Mouse (Mus musculus) c-Kit-positive CD71-positive TER-119-negative erythroid progenitor cells, embryonic 14.5 days (primary cell): ENCODE results near the gene Fbxo6.
A peak's percentile ranks its signal among the peaks of the same experiment; 100 is the strongest.
"Not testable (repeated sequence)": the region's sequence is repeated elsewhere in the genome, so short reads cannot be mapped to it uniquely, and the experiment has no call there.

Source experiments
- DNase-seq: peaks from one replicate; pipeline ENCODE4 v3.0.0-alpha.2; 2013; ENCODE audit warnings: low read depth

Fbxo6 gene

DNA sequence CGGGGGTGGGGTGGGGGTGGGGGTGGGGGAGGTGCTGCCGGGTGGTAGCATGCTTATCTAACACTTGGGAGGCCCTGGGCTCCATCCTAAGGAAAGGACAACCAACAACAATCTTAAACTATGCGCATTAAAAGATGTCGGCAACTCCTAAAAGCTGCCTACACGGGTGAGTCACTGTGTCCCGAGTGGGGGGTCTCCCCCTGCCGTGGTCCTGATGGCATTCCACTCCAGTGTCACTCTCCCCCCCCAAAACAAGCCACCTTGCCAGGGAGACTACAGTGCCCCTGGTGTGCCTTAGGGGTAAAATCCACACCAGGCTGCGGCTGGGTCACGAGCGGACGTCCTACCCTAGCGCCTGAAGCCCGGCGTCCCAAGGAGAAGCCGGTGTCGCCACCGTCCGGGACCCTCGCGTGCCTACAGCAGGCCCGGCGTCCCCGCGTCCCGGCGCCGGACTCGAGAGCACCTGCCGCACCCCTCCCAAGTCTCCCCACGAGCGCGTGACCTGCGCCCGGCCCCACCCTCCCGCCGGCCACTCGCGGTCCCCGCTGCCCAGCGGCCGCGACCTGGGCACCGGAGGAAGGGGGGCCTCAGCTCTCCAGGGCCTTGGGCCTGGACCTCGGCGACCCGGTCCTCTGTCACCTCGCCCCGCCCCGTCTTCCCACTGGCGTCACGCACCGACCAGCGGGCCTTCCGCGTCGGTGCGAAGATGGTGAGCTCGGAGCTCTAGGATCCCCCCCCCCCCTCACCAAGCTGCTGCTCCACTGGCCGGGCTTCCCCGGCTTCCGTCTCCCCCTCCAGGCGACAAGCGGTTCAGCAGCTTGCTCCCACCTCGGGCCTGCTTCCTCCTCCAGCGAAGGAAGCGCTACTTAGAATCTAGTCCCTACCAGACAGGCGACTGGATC is at the start of gene Fbxo6:
TSS of gene Fbxo6 (minus strand) at position 874 of the 902 bp plus-strand sequence.
- DNase-seq: peak; percentile 83

DNA sequence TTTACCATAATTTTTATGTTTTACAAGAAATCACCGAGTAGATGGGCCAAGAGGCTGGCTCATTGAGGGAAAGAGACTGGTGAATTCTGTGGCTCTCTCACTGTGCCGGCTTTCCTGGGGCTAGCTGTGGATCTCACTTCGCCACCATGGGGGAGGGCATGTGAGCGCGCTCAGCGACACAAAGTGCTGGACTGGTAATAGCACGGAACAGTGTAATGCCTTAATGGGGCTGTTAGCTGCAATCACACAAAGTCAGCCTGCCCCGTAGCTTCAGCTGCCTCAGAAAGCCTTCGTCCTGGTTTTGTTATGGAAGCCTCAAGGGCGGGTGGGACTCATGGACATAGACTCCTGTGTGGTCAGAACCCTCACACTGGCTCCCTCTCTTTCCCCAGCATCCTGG is 46.8 kb upstream of the Fbxo6 start:
- no peak for DNase-seq

DNA sequence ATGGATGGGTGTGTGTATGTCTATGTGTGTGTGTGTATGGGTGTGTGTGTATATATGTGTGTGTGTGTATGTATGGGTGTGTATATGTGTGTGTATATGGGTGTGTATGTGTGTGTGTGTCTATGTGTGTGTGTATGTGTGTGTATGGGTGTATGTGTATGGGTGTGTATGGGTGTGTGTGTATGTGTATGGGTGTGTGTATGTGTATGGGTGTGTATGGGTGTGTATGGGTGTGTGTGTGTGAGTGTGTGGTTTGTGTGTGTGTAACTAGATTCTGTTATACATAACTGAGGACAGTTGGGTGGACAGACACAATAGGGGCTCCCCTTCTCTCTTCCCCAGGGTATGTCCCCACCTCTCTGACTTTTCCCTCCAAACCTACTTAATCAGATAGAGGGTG is 42.5 kb upstream of the Fbxo6 start:
- no peak for DNase-seq

DNA sequence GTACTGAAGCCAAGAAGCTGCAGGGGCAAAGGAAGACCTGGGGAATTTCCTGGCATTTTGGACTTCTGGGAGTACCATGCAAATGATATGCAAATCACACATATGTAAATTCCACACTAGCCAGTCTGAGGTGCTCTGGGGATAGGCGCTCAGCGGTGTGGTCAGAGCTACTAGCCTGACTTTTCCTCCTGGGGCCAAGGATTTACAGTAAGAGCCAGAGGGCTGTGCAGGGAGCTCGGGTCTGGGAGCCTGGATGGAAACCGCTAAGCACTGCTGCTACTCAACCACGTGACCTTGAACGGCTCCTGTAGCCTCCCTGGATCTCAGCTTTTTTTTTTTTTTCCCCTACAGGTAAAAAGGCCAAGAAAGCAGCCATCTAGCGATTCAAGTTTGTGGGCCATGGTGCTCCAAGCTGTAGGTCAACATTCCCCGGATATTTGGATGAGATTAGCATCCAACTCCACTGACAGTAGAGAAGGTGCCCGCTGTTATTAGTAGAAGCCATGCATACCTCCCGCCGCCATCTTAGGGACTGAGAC is 40.8 kb upstream of the Fbxo6 start:
- DNase-seq: no peak

DNA sequence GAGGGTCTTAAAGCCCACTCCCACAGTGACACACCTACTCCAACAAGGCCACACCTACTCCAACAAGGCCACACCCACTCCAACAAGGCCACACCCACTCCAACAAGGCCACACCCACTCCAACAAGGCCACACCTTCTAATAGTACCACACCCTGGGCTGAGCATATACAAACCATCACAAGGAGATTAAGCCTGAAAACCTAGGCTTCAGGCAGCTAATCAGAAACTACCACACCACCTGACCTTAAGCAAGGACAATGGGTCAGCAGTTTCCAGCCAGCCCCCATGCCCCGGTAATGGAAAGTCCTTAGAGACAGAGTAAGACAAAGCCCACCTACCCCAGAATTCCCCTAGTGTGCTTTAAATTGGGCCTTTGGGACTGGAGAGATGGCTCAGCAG is 36.8 kb upstream of the Fbxo6 start:
- not testable (repeated sequence) for DNase-seq

DNA sequence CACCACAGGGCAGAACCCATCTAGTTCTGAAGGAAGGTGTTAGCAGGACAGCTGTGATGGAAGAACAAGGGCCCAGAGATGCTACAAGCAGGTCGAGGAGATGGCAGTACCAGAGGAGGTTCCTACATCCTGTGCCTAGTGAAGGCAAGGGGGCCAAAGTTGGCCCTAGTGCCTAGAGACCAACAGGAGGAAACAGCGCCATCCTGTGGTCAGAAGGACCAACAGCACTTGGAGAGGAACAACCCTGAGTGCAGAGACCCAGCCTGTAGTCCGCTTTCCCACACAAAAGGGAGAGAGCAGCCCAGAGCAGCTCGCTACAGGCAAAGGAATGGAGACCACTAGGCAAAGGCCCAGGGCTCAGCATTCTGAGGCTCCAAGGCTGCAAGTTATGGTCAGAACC is 33.9 kb upstream of the Fbxo6 start:
- DNase-seq: no peak

DNA sequence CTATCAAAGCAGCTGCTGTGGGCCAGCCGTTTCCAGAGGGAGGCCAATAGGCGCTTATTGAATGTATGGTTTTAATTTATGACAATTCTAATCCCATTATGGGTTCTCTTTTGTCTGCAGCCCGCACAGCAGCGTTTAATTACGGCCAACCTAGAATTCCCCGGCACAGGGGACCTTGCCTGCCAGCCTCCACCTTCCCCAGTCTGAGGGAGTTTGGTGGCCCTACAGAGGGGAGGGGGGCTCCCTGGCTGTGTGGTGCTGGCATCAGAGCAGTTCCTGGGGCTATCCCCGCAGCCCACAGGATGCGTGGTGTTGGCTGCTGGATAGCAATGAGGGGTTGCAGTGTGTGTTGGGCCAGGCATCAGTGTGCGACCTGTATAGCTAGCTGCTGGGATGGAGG is 32.6 kb upstream of the Fbxo6 start:
- DNase-seq: no peak

DNA sequence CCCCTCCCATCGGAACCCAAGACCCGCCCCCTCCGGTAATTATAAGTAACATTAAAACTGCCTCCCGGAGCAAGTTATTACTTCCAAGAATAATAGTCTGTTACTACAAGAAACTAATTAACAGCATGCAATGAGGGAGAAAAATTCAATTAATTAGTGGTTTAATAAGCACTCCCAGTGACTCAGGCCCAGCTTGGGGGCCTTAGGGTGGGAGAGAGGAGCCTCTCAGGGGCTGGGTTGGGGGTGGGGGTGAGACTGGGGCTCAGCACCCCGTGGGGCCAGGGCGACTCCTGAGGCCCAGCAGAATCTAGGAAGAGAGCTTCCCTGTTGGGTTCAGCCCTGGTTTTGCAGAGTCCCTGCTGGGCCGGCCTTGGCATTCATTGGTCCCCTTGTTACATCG is 30.4 kb upstream of the Fbxo6 start:
- DNase-seq: no peak

DNA sequence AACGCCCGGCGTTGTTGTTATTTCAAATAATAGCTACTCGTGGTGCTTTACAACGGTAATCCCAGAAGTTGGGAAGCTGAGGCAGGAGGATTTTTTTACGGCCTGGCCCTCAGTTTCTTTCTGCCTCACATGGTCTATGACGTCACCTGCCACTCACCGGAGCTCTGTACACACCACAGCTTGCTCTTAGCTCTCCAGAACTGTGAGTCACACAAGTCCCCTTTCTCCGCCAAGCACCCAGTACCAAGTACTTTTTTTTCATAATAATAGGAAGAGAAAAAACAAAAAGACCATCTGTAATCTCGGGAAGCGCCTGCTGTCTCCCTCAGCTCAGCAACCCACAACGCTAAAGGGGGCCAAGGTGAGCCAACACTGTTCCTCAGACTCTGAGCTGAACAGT is 29.5 kb upstream of the Fbxo6 start:
- no peak for DNase-seq

DNA sequence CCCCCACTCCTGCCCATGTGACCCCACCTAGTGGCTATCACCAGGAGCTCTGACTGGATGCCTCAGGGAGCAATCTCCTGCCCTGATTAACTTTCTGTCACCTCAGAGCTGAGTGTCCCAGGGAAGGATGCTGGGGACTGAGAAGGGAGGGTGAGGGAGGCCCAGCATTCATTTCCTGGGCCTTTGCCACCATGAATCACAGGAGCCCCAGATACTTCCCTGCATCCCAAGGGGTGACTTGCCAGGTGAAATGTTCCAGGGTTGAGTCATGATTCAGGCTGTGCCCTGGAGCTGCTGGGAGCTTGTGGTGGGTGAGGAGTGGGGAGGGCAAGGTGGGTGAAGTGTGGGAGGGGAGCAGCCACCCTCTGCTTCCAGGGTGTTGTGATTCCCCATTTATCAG is 25.8 kb upstream of the Fbxo6 start:
- no peak for DNase-seq

DNA sequence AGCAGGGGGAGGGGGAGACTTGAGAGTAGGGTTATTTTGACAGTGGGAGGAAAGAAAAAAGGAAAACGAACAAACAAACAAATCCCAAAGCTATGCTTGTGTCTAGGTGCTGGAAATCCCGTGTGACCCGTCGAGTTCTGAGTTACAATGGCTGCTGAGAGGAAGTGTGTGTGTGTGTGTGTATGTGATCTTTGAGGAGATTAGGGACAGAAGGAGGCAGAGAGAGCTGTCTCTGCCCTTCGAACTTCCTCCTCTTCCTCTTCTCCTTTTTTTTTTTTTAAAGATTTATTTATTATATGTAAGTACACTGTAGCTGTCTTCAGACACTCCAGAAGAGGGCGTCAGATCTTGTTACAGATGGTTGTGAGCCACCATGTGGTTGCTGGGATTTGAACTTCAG is 24.7 kb upstream of the Fbxo6 start:
- DNase-seq: not testable (repeated sequence)

DNA sequence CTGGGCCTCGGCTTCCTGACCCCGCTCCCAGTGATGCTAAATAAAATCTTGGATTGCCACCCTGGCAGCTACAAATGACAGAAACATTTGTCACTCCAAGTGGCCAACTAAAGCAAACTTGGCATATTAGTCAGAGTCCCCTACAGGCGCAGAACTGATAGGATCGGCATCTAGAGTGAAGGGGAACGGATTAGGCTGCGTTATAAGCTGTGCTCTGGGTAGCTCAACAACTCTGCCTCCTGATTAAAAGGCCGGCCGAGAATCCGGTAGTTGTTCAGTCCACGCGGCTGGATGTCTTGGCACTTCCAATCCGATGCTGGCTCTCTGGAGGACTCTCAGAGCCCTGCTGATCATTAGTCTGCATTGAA is 22.5 kb upstream of the Fbxo6 start:
- DNase-seq: no peak

DNA sequence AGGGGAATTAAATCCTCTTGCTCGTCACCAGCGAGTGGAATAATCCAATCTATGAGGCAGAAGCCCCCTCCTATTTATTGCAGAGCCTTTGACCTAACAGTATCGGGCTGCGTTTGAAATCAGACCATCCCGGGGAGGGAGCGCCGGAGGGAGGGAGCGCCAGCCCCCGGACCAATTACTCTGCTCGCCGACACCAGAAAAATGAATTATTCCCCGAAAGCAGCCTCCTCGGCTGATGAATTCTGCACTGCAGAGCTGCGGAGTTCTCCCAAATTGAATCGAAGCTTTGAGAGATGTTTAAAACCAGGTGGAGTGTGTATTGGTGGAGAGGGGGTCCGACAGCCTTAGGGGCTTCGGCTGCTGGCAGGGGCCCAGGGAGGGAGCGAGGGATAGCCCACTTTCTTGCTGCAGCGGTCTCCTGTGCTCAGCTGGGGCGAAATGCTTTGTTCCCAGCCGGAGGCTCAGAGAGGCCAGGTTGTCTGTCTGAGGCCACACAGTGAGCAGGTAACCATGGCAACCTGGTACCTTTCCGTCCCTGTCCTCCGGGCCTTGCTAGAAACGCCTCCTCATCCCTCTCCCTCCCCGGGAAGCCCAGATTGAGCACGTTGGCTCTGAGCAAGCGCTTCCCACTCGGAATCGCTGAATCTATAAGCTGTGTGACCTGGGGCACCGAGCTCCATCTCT is 22.0 kb upstream of the Fbxo6 start:
- no peak for DNase-seq

DNA sequence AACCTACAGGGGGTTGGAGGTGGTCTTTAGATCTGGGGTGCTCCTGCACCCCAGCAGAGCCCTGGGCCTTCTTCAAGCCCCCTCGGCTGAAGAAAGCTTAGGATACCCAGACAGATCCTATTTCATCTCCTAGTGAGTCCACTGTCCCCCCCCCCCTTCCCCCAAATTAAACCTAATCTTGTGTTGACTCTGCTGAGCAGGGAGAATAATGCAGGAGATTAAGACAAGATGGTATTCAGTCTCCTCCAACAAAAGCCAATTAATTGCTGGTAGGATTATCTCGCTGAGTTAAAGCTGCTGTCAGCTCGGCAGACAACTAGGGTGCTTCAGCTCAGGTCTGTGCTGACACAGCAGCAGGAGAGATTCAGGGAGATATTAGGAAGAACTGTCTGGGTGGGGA is 19.3 kb upstream of the Fbxo6 start:
- no peak for DNase-seq

DNA sequence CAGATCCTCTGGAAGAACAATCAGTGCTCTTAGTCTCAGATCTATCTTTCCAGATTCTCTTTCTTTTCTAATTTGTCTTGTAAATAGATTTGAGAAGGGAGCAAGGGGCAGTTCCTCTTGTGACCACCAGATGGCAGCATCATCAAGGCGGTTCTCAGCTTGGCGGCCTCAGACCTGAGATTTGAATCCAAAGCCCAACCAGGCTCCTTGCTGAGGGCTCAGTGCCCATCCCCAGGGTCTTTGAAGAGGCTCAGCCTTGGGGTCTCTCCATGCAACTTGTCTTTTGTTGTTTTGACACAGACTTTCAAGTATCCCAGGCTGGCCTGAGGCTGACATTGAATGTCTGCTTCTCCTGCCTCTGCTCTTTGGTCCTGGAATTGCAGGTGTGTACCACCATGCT is 18.9 kb upstream of the Fbxo6 start:
- peak; percentile 50 for DNase-seq

DNA sequence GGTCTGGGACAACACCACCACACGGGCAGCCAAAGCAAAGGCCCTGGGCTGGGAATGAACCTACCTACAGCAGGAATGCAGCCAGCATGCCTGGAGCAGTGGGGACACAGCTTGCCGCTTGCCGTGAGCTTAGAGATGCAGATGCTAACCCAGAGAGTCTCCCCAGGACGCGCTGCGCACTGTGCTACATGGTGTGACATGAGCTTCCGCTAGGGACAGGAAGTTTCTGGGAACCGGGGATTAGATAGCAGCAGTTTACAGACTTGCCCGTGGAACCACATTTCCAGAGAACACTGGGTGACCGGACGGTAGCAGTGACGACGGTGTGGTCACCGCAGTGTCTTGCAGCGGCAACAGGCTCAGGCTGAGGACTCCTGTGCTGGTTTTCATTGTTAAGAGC is 17.6 kb upstream of the Fbxo6 start:
- DNase-seq: no peak

DNA sequence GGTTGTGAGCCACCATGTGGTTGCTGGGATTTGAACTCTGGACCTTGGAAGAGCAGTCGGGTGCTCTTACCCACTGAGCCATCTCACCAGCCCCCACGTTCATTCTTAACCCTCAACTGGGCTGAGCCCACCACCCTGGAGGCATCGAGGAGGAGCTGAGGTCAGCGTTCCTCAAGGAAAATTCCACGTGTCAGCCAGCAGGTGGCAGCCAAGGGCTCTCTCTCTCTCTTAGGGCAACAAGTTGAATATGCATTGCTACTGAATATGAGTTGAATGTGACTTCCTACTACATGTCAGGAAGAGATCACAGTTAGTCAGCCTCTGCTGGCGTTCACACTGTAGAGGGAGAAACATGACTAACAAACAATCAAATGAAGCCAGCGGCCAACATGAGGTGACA is 16.3 kb upstream of the Fbxo6 start:
- no peak for DNase-seq

DNA sequence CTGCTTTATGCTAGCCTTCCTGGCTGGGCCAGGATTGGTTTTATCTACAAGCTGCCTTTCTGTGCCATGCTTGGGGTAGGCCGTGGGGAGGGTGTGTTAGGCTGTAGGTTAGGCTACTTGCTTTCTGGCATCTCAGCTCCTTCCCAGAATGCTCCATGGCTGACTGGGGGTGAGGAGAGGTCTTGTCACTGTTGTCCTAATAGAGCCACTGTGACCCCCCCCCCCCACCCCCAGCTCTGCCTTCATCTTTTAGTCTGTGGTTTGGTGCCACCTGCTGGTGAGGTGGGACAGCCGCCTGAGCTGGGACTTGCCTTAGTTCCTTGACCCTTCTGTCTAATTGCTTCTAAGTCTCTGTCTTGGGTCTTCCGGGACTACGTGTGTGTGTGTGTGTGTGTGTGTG is 15.0 kb upstream of the Fbxo6 start:
- peak; percentile 50 for DNase-seq

DNA sequence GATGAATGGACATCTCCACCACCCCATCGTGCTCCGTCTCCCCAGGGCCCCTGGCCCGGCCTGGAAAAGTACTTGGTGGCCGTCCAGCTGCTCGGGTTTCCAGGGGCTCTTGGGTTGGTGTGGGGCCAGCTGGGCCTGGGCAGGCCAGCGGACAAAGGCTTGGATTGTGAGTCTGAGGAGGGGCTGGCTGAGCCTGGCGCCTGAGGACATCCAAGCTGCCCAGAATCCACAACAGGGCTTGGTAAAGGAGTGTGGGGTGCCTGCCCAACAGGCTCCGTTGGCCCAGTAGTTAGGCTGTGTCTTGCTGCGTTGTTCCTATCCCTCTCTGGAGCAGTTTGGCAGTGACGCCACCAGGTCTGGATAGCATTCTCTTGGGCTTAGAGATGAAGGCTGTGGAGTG is 14.5 kb upstream of the Fbxo6 start:
- no peak for DNase-seq

DNA sequence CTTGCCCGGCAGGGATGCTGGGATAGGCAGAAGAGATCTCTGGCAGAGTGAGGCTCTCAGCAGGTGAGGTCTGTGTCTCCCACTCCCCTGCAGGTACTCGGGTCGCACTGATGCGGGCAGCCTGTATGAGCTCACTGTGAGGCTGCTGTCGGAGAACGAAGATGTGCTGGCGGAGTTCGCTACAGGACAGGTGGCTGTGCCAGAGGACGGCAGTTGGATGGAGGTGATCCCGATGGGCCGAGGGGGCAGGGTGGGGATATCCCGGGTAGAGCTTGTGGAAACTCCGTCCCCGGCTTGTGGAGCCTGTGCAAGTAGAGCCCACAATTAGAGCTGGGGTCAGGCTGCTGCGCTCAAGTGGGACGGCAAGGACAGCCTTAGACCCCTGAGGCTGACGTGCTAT is 13.6 kb upstream of the Fbxo6 start:
- DNase-seq: no peak

DNA sequence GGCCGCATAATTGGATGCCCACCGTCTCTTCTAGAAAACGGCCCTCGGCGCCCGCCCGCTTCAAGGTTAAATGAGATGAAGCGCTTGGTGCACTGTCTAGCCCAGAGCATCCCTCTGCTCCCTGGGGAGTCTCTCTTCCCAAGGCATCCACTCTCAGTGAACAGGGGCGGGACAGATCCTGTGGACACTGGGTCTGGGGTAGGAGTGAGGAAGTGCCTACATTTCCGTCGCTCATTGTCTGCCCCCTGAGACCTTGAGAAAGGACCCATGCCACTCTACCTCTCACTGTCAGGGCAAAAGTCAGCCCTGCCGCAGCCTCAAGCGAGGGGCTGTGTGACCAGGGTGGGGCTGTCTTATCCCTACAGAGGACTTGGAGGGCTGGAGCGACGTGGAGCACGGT is 12.5 kb upstream of the Fbxo6 start:
- DNase-seq: no peak

DNA sequence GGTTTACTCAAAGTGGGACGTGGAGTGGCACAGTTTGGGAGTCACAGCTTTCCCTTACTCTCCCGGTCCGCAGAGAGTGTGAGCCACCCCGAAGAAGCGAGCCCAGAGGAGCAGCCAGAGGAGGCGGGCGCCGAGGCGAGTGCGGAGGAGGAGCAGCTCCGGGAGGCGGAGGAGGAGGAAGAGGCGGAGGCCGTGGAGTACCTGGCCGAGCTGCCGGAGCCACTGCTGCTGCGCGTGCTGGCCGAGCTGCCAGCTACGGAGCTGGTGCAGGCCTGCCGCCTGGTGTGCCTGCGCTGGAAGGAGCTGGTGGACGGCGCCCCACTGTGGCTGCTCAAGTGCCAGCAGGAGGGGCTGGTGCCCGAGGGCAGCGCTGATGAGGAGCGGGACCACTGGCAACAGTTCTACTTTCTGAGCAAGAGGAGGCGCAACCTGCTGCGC is 12.1 kb upstream of the Fbxo6 start:
- no peak for DNase-seq
